12 mouse cellular contexts compared by ENCODE assay signal in genomic region chr1:153273657-153274056, GRCm38 (mm10). TPM values are rescaled to one million over a fixed set of nuclear protein-coding genes. Genes with fewer than 3 reads are reported as not detected.
DNase-seq lines count a peak whose midpoint lies in the region; ATAC-seq and TF ChIP-seq lines count a peak whose summit lies in the region.
"Had no signal": no experiment of that assay in that cellular context is flagged by ENCODE, and none has a peak within 500 bp of the region (broad histone marks: within the 10 kb centered on the region; RNA-seq: fewer than 3 reads in every experiment).

No protein-coding gene starts in this region.

- TF ChIP-seq CTCF in intestine, postnatal 0 days (IDR thresholded peaks at IDR 0.05; ENCODE audit: low read depth) = no peak

- H3K4me2 ChIP-seq in intestine, embryonic 14.5 days (ENCODE audit: low read length) = no peak overlapping the region
- H3K4me2 ChIP-seq in intestine, postnatal 0 days (replicated peaks; ENCODE audit: low read depth) = no peak overlapping the region
- H3K4me2 ChIP-seq in neural tube, embryonic 13.5 days = no peak overlapping the region
- H3K4me2 ChIP-seq in intestine, embryonic 15.5 days (replicated peaks) = no peak overlapping the region
- H3K4me2 ChIP-seq: forebrain, embryonic 13.5 days had no signal

- DNase-seq in intestine, embryonic 14.5 days (ENCODE audit: low spot score) = no peak
- no peak for DNase-seq in neural tube, embryonic 10.5 days (ENCODE audit: extremely low spot score, low spot score)
- no peak for DNase-seq in frontal cortex, postnatal 14 days (ENCODE audit: low spot score in 2 of 2)
- no peak for DNase-seq in thymus, postnatal 10 days (ENCODE audit: low spot score in 2 of 2)
- DNase-seq: midbrain, embryonic 14.5 days; spleen, adult 18-20 months; thymus, postnatal 25 days had no signal

- H3K9ac ChIP-seq in intestine, embryonic 14.5 days (ENCODE audit: low read length) = no peak overlapping the region
- H3K9ac ChIP-seq in intestine, postnatal 0 days (ENCODE audit: low read depth, low read length) = no peak overlapping the region
- no peak overlapping the region for H3K9ac ChIP-seq in neural tube, embryonic 13.5 days
- H3K9ac ChIP-seq in intestine, embryonic 15.5 days = no peak overlapping the region
- H3K9ac ChIP-seq: forebrain, embryonic 13.5 days had no signal

- H3K27ac ChIP-seq in intestine, embryonic 14.5 days (ENCODE audit: low read depth) = peak overlapping the region; percentile 2
- no peak overlapping the region for H3K27ac ChIP-seq in intestine, postnatal 0 days (ENCODE audit: low read depth, low read length)
- H3K27ac ChIP-seq in neural tube, embryonic 13.5 days (replicated peaks) = peak overlapping the region; percentile 54
- 0 out of 2 replicates have a peak overlapping the region, but pooled peaks have one; percentile 32 for H3K27ac ChIP-seq in intestine, embryonic 15.5 days
- H3K27ac ChIP-seq: forebrain, embryonic 13.5 days; kidney, postnatal 0 days had no signal

- no peak for ATAC-seq in intestine, embryonic 14.5 days (replicated peaks; ENCODE audit: low FRiP score, low TSS enrichment, low read depth)
- no peak for ATAC-seq in intestine, postnatal 0 days
- no peak for ATAC-seq in neural tube, embryonic 13.5 days (ENCODE audit: low read depth)
- ATAC-seq in intestine, embryonic 15.5 days = peak; percentile 46; the same call in 1 of the 2 replicates
- ATAC-seq: forebrain, embryonic 13.5 days had no signal

- no peaks in the 10 kb centered on the region for H3K27me3 ChIP-seq in intestine, embryonic 14.5 days (replicated peaks; ENCODE audit: control insufficient read depth, insufficient read depth, low read length)
- no peaks in the 10 kb centered on the region for H3K27me3 ChIP-seq in intestine, postnatal 0 days (replicated peaks; ENCODE audit: control insufficient read depth, insufficient read depth, low read length)
- H3K27me3 ChIP-seq in neural tube, embryonic 13.5 days = no peaks in the 10 kb centered on the region
- H3K27me3 ChIP-seq in intestine, embryonic 15.5 days (replicated peaks) = no peaks in the 10 kb centered on the region
- H3K27me3 ChIP-seq: forebrain, embryonic 13.5 days had no signal

- H3K4me1 ChIP-seq in intestine, embryonic 14.5 days (replicated peaks; ENCODE audit: control insufficient read depth, insufficient read depth, low read length) = peaks cover 32% of the 10 kb centered on the region
- H3K4me1 ChIP-seq in intestine, postnatal 0 days (replicated peaks; ENCODE audit: control insufficient read depth, insufficient read depth, low read length) = no peaks in the 10 kb centered on the region
- H3K4me1 ChIP-seq in neural tube, embryonic 13.5 days (replicated peaks) = peaks cover 54% of the 10 kb centered on the region
- H3K4me1 ChIP-seq in intestine, embryonic 15.5 days (replicated peaks) = peaks cover 29% of the 10 kb centered on the region

- H3K4me3 ChIP-seq in intestine, embryonic 14.5 days (ENCODE audit: low read depth, low read length) = no peak overlapping the region
- no peak overlapping the region for H3K4me3 ChIP-seq in intestine, postnatal 0 days (ENCODE audit: low read depth, low read length)
- H3K4me3 ChIP-seq in neural tube, embryonic 13.5 days = no peak overlapping the region
- no peak overlapping the region for H3K4me3 ChIP-seq in intestine, embryonic 15.5 days (replicated peaks)
- H3K4me3 ChIP-seq: forebrain, embryonic 13.5 days had no signal

- WGBS in intestine, embryonic 14.5 days = 21% methylated on average over 8 of the region's 8 CpGs
- WGBS in intestine, postnatal 0 days = 39% methylated on average over 8 of the region's 8 CpGs
- WGBS in neural tube, embryonic 13.5 days = 61% methylated on average over 8 of the region's 8 CpGs
- WGBS in intestine, embryonic 15.5 days = 33% methylated on average over 8 of the region's 8 CpGs

- H3K9me3 ChIP-seq in intestine, embryonic 14.5 days (ENCODE audit: control insufficient read depth, low read length) = no peaks in the 10 kb centered on the region
- H3K9me3 ChIP-seq in intestine, postnatal 0 days (ENCODE audit: control insufficient read depth) = no peaks in the 10 kb centered on the region
- H3K9me3 ChIP-seq in neural tube, embryonic 13.5 days = no peaks in the 10 kb centered on the region
- no peaks in the 10 kb centered on the region for H3K9me3 ChIP-seq in intestine, embryonic 15.5 days
- H3K9me3 ChIP-seq: forebrain, embryonic 13.5 days had no signal

- H3K36me3 ChIP-seq in intestine, embryonic 14.5 days (ENCODE audit: control insufficient read depth, insufficient read depth, low read length) = no peaks in the 10 kb centered on the region
- H3K36me3 ChIP-seq in intestine, postnatal 0 days (ENCODE audit: control insufficient read depth, insufficient read depth) = no peaks in the 10 kb centered on the region
- no peaks in the 10 kb centered on the region for H3K36me3 ChIP-seq in neural tube, embryonic 13.5 days
- no peaks in the 10 kb centered on the region for H3K36me3 ChIP-seq in intestine, embryonic 15.5 days

RNA-seq across cellular contexts. Expression of gene Lamc1, which starts 58.9 kb away (rescaled TPM):
- 104 and 112 TPM in 2 replicates for polyA plus RNA-seq in intestine, embryonic 14.5 days (2014; fragmentation: Nextera tagmentation; extraction: Ambion mirVana)
- polyA plus RNA-seq in intestine, postnatal 0 days (2015; fragmentation: Nextera tagmentation; extraction: Ambion mirVana) = 39.2 and 44.5 TPM in 2 replicates
- polyA plus RNA-seq in neural tube, embryonic 13.5 days (2015; fragmentation: Nextera tagmentation; extraction: Ambion mirVana) = 25.8 and 27.7 TPM in 2 replicates
- 58.1 and 60.9 TPM in 2 replicates for polyA plus RNA-seq in intestine, embryonic 15.5 days (2015; fragmentation: Nextera tagmentation; extraction: Ambion mirVana)
